Comparison of ENCODE assay signal across 8 mouse cellular contexts in the genomic region with DNA sequence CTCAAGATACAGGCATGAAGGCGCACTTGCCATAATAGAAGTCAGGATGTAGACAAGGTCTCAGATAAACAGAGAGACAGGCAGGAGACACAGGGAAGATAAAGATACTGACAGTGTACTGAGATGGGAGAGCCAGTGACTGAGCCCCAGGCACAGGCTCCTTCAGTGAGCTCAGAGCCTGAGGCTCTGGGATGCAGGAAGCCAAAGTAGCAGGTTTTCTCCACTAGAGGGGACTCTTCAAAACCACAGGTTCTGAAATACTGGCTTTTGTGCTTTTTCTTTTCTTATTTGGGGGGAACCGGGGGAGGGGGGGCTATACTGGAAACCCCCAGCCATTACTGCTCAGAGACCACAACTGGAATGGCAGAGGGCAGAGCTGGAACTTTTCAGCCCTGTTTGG. TPM values are rescaled to one million over a fixed set of nuclear protein-coding genes. Genes with fewer than 3 reads are reported as not detected.
A peak's percentile ranks its signal among the peaks of the same experiment; 100 is the strongest.
DNase-seq lines count a peak whose midpoint lies in the region; ATAC-seq lines count a peak whose summit lies in the region.

No protein-coding gene starts in this region.

- 49% methylated on average over 2 of the region's 2 CpGs for whole genome bisulfite sequencing in intestine, embryonic 14.5 days
- 51% methylated on average over 2 of the region's 2 CpGs for WGBS in intestine, embryonic 15.5 days
- 51% methylated on average over 2 of the region's 2 CpGs for WGBS in embryonic facial prominence, embryonic 12.5 days
- 44% methylated on average over 2 of the region's 2 CpGs for WGBS in midbrain, embryonic 12.5 days

- no peak overlapping the region for H3K27ac ChIP-seq in intestine, embryonic 14.5 days (ENCODE audit: low read depth)
- H3K27ac ChIP-seq in intestine, embryonic 15.5 days = no peak overlapping the region
- no peak overlapping the region for H3K27ac ChIP-seq in embryonic facial prominence, embryonic 12.5 days
- H3K27ac ChIP-seq in midbrain, embryonic 12.5 days (replicated peaks) = peak overlapping the region; percentile 30; the same call in 1 of the 2 replicates

- H3K9me3 ChIP-seq in intestine, embryonic 14.5 days (ENCODE audit: control insufficient read depth, low read length) = no peaks in the 10 kb centered on the region
- no peaks in the 10 kb centered on the region for H3K9me3 ChIP-seq in intestine, embryonic 15.5 days
- H3K9me3 ChIP-seq in embryonic facial prominence, embryonic 12.5 days = no peaks in the 10 kb centered on the region
- no peaks in the 10 kb centered on the region for H3K9me3 ChIP-seq in midbrain, embryonic 12.5 days

- no peak for DNase-seq in intestine, embryonic 14.5 days (ENCODE audit: low spot score)
- peak; percentile 78 for DNase-seq in NIH3T3 (ENCODE audit: low read depth)
- no peak for DNase-seq in urinary bladder, adult 18-20 months (ENCODE audit: low spot score in 2 of 2)
- DNase-seq in thymus, postnatal 25 days = no peak
- DNase-seq in layer of hippocampus, adult 9-10 months (ENCODE audit: low spot score) = no peak

- no peaks in the 10 kb centered on the region for H3K27me3 ChIP-seq in intestine, embryonic 14.5 days (replicated peaks; ENCODE audit: control insufficient read depth, insufficient read depth, low read length)
- H3K27me3 ChIP-seq in intestine, embryonic 15.5 days (replicated peaks) = no peaks in the 10 kb centered on the region
- H3K27me3 ChIP-seq in embryonic facial prominence, embryonic 12.5 days = no peaks in the 10 kb centered on the region
- H3K27me3 ChIP-seq in midbrain, embryonic 12.5 days = peaks cover 11% of the 10 kb centered on the region

- peaks cover 35% of the 10 kb centered on the region for H3K4me1 ChIP-seq in intestine, embryonic 14.5 days (replicated peaks; ENCODE audit: control insufficient read depth, insufficient read depth, low read length)
- H3K4me1 ChIP-seq in intestine, embryonic 15.5 days (replicated peaks) = peaks cover 30% of the 10 kb centered on the region
- peaks cover 63% of the 10 kb centered on the region for H3K4me1 ChIP-seq in embryonic facial prominence, embryonic 12.5 days
- H3K4me1 ChIP-seq in midbrain, embryonic 12.5 days = peaks cover 82% of the 10 kb centered on the region

- no peaks in the 10 kb centered on the region for H3K36me3 ChIP-seq in intestine, embryonic 14.5 days (ENCODE audit: control insufficient read depth, insufficient read depth, low read length)
- H3K36me3 ChIP-seq in intestine, embryonic 15.5 days = no peaks in the 10 kb centered on the region
- H3K36me3 ChIP-seq in embryonic facial prominence, embryonic 12.5 days = no peaks in the 10 kb centered on the region
- no peaks in the 10 kb centered on the region for H3K36me3 ChIP-seq in midbrain, embryonic 12.5 days

- no peak overlapping the region for H3K9ac ChIP-seq in intestine, embryonic 14.5 days (ENCODE audit: low read length)
- no peak overlapping the region for H3K9ac ChIP-seq in intestine, embryonic 15.5 days
- no peak overlapping the region for H3K9ac ChIP-seq in embryonic facial prominence, embryonic 12.5 days
- H3K9ac ChIP-seq in midbrain, embryonic 12.5 days (replicated peaks) = no peak overlapping the region; the same call in 1 of the 2 replicates

- no peak for ATAC-seq in intestine, embryonic 14.5 days (replicated peaks; ENCODE audit: low FRiP score, low TSS enrichment, low read depth)
- no peak for ATAC-seq in intestine, embryonic 15.5 days
- ATAC-seq in embryonic facial prominence, embryonic 12.5 days (ENCODE audit: insufficient number of reproducible peaks, insufficient read depth, low FRiP score, low TSS enrichment) = no peak
- ATAC-seq in midbrain, embryonic 12.5 days (ENCODE audit: low FRiP score, low read depth) = no peak

- H3K4me3 ChIP-seq in intestine, embryonic 14.5 days (ENCODE audit: low read depth, low read length) = no peak overlapping the region
- H3K4me3 ChIP-seq in intestine, embryonic 15.5 days (replicated peaks) = no peak overlapping the region
- H3K4me3 ChIP-seq in embryonic facial prominence, embryonic 12.5 days = no peak overlapping the region
- peak overlapping the region; percentile 19; the same call in 1 of the 2 replicates for H3K4me3 ChIP-seq in midbrain, embryonic 12.5 days

- H3K4me2 ChIP-seq in intestine, embryonic 14.5 days (ENCODE audit: low read length) = peak overlapping the region; percentile 95
- no peak overlapping the region for H3K4me2 ChIP-seq in intestine, embryonic 15.5 days (replicated peaks)
- peak overlapping the region; percentile 11; the same call in 1 of the 2 replicates for H3K4me2 ChIP-seq in embryonic facial prominence, embryonic 12.5 days (replicated peaks)
- H3K4me2 ChIP-seq in midbrain, embryonic 12.5 days (replicated peaks) = peak overlapping the region; percentile 87

RNA-seq across cellular contexts. Expression of a gene that starts 6.4 kb away (rescaled TPM):
- 8.4 and 8.9 TPM in 2 replicates for polyA plus RNA-seq in intestine, embryonic 14.5 days (2014; fragmentation: Nextera tagmentation; extraction: Ambion mirVana)
- polyA plus RNA-seq in intestine, embryonic 15.5 days (2015; fragmentation: Nextera tagmentation; extraction: Ambion mirVana) = 5.6 and 5.9 TPM in 2 replicates
- polyA plus RNA-seq in embryonic facial prominence, embryonic 12.5 days (2016; fragmentation: Nextera tagmentation; extraction: Ambion mirVana) = 10.5 and 11.6 TPM in 2 replicates
- polyA plus RNA-seq in midbrain, embryonic 12.5 days (2016; fragmentation: Nextera tagmentation; extraction: Ambion mirVana) = 19.0 and 19.3 TPM in 2 replicates
